Mouse (Mus musculus): Measurements from ENCODE around the gene Ndufa8.

The Ndufa8 gene

GRCm38 (mm10) chr2:36048748-36049566 lies at the start of gene Ndufa8, which contains the start of gene Morn5:
Gene Ndufa8 (minus strand): TSS chr2:36049406.
Gene Morn5 (plus strand): TSS chr2:36049458.
- peak; percentile 99 for DNase-seq (ENCODE audit: low spot score)

- DNase-seq (ENCODE audit: low spot score) = no peak
These were observed 48.8 kb upstream of the Ndufa8 start for GRCm38 (mm10) chr2:36098021-36098420.

DNA sequence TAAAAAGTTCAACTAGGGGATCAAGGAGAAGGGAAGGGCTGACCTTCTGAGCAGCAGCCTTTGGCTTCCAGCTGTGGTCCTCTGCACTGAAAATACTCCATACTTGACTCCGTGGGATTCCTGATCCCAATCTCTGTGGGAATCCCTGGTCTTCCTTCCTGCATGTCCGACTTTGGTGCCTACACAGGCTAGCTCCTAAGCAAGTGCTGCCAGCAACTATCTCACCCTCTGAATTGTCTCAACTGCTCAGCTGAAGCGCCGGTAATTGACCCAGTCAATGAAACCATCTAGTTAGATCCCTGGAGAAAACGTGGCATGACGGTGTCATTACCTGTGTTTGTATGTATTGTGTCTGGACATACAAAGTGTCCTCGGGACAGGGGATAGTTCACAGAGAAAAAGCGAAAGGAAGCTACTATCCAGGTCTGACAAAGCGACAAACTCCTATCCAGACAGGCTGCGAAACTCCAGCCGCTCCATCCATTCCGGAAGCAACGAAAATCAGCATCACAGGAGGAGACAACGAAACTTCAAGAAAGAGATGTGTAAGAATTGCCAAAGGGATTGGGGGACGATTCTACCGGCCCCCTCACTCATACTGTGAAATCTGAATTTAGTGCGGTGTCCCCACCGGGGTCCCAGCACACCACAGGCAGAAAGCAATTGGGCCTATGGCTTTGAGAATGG lies 48.1 kb upstream of the Ndufa8 start:
- DNase-seq (ENCODE audit: low spot score) = no peak

DNA sequence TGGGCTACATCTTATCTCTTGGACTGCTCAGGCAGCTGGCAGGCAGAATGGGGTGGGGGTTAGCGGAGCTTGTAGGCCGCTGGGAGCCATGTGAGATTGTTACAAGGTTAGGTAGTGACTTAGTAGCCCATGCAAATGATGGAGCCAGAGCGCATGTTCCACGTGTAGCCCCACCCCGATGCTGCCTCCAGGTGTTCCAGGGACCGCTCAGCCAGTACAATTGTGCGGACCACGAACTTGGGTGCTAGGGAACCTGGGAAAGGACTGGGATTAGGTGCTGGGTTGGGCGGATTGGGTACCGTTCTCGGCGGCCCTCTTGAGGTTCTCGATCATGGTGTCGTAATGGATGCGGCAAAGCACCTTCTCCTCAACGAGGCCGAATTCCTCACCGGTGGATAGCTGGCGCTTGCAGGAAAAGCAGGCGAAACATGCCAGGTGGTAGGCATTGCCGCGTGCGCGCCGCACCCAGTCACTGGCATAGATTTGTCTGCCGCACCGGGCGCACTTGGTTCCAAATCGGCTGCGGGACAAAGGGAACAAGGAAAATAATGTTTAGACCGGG lies 44.8 kb upstream of the Ndufa8 start:
- no peak for DNase-seq (ENCODE audit: low spot score)

GRCm38 (mm10) chr2:36093301-36093700 lies 44.1 kb upstream of the Ndufa8 start:
- no peak for DNase-seq (ENCODE audit: low spot score)

- no peak for DNase-seq (ENCODE audit: low spot score)
These were observed 43.5 kb upstream of the Ndufa8 start for GRCm38 (mm10) chr2:36092748-36093147.

GRCm38 (mm10) chr2:36090853-36091741 lies 41.9 kb upstream of the Ndufa8 start:
- DNase-seq (ENCODE audit: low spot score) = peak; percentile 85

DNA sequence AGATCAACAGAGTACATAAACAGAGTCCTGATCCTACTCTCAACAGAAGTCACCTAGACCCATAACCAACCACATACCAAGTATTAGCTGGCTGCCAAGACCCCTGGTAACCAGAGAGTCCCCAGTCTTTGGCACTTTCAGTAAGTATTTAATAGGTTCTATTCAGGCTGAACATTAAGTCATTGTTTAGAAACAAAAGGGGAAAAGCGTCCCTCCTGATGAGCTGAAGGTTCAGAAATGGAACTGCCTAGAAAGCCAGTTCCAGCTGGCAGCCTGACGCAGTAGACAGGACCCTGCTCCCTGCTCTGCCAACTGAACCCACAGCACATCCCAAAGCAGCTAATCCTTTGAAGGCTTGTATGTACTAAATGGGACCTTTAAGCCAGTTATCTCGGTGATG lies 40.0 kb upstream of the Ndufa8 start:
- no peak for DNase-seq (ENCODE audit: low spot score)

- no peak for DNase-seq (ENCODE audit: low spot score)
These were observed 35.8 kb upstream of the Ndufa8 start for GRCm38 (mm10) chr2:36085041-36085440.

- no peak for DNase-seq (ENCODE audit: low spot score)
These were observed 33.8 kb upstream of the Ndufa8 start for GRCm38 (mm10) chr2:36082802-36083580.

DNA sequence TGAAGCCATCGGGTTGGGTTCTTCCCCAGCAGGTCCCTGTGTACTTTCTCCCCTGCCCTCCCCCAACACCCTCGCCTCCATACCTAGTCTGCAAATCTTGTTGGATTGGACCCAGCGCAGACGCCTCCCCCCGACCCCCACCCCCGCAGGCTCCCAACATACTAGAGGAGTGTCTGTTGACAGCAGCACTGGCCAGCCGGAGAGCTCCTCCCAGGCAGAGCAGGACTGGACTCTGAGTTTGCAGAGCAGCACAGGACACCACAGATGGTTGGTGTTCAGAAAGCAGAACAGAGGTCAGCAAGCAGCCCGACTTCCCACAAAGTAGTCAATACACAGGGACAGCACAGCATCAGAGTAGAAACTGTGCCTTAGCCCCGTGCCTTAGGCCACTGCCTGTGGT lies 32.2 kb upstream of the Ndufa8 start:
- DNase-seq (ENCODE audit: low spot score) = no peak

DNA sequence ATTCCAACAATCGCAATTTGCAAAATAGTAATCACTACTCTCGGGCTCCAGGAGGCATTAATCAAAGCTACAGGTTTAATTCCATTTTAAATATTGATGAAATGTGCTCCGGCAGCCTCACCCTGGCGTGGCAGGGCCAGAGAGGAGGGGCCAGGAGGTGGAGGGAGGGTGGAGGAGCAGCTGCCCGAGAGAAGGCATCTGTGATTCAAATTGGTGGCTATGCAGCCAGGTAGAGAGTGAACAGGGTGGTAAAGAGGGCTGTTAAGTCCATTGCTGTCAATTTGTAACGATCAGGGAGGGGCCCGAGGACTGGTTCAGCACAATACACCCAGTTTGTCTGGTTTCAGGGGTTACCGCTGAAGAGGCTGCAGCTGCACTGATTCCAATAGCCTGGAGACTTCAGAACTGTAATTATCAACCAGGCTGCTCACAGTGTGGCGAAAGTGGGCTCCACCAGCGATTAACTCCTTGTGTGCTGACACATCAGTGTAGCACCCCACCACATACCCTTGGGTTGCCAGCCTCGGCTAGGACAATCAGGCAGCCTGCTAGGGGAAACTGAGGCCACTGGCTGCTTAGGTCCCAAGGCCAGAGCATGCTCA lies 28.1 kb upstream of the Ndufa8 start:
- DNase-seq (ENCODE audit: low spot score) = no peak

DNA sequence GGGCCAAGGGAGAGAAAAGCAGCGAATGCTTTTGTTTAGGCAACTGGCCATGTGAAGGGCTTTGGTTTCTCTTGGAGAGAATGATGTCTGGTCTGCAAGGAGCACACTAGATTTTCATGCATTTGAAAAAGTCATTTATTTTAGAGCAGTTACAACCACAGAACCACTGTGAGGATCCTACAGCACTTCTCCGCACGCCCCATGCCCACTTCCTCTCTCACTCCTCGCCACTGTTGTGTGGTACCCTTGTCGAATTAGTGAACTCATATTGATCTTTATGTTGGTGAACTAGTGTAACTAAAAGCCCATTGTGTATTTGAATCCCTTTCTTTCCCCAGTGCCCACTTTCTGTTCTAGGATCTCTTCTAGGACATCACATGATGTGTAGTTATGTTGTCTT lies 26.0 kb upstream of the Ndufa8 start:
- DNase-seq (ENCODE audit: low spot score) = no peak

DNA sequence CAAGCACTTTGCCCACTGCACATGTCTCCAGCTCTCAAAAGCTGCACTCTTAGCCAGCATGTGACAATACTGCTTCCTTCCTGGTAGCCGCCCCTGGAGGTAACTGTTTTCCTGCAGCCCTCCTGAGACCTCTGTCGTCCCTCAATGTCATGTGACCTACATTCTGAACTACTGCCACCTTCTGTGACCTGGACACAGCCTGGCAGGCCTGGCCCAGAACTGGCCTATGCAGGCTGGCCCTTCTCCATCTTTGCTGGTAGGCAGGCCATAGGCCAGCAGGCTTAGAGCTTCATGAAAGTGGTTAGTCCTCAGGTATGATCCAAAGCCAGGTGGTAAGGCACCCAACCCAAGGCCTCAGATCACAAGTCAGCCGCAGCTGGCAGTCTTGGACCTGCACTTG lies 24.6 kb upstream of the Ndufa8 start:
- DNase-seq (ENCODE audit: low spot score) = no peak

- no peak for DNase-seq (ENCODE audit: low spot score)
These were observed 22.6 kb upstream of the Ndufa8 start for GRCm38 (mm10) chr2:36071660-36072305.

DNA sequence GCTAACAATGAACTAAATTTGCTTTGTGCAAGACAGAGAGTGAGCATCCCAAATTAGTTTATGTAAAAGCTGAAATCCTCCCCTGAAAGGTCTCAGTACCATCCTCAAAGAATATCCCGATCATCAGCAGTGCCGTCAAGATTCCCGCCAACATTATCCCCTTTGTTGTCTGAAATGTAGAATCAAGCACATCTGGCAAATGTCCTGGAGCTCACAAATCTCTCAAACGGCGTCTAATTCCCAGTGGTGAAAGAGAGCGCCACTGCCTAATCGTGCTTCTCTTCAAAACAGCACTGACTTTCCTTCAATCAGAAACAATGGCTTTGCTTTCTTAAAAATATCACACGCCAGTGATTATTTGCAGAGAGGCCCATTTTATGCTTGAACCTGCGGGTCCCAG lies 17.9 kb upstream of the Ndufa8 start:
- DNase-seq (ENCODE audit: low spot score) = no peak

DNA sequence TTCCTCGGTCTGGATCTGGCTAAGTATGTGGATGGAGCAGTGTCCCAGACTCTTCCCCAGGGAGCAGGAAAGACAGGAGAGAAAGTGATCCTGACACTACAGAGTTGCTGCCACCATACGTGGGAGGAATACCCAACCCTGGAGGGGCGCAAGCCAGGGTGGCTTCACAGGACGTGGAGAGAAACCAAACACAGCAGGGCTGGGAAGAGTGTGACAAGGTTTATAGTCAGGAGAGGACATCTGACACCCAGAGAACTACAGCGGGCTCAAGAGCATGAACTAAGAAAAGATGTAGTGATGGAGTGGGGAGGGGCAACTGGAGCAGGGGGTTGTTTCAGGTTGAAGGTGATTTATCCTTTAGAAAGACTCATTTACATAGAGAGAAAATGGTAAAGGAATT lies 12.2 kb upstream of the Ndufa8 start:
- DNase-seq (ENCODE audit: low spot score) = no peak

DNA sequence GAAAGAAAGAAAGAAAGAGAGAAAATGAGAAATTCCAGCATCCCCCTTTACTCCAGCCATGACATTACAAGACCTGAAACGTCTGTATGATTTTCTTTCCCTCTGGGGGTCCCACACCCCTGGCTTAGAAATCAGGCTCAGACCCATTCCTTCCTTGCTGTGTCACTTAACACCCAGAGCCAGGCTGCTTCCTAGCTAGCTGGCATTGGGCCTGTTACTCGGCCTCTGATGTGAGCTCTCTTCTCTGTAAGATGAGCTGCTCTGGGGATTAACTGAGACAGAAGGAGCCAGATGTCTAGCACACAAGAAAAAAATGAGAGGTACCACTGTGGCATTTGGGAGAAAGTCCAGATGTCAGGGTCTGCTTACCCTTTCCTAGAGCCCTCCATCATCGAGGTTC lies 7.0 kb upstream of the Ndufa8 start:
- no peak for DNase-seq (ENCODE audit: low spot score)

DNA sequence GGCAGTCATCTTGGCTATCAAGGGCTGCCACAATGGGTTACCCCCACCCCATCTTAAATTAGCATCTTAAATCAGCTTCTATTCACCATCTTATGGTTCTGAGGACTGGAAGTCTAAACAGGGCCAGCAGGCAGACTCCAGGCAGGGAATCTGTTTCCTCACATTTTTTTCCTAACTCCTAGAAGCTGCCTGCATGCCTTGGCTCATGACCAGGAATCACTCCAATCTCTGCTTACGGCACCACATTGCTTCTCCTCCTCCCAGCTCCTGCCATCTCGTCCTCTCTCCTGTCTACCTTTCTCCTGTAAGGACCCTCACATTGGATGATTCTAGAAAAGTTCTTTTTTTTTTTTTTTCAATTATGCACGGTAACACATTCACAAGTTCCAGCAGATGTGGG lies 4.0 kb upstream of the Ndufa8 start:
- DNase-seq (ENCODE audit: low spot score) = no peak

DNA sequence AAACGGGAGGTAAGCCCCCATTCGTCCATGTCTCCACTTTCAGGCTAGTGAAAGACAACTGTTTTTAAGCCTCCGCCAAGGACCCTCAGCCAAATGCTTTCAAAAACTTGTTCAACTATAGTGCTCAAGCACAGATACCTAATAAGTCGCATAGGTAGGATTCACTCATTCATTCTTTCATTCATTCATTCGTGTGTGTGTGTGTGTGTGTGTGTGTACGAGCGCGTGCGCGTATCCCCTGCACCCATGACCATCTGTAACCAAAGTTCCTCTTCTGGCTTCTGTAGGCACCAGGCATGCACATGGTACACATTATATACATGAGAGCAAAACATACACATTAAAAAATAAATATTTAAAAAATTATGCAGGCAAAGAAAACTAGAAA lies 355 bp upstream of the Ndufa8 start:
- DNase-seq (ENCODE audit: low spot score) = no peak

- DNase-seq (ENCODE audit: low spot score) = no peak
These were observed 1.0 kb downstream of the Ndufa8 start for GRCm38 (mm10) chr2:36048164-36048563.

All from testis, postnatal 10 days (tissue).